Mouse (Mus musculus): ENCODE measurements around the gene Zfp81. TPM values are rescaled to one million over a fixed set of nuclear protein-coding genes. Genes with fewer than 3 reads are reported as not detected.
"Not testable (repeated sequence)": the region's sequence is repeated elsewhere in the genome, so short reads cannot be mapped to it uniquely, and the experiment has no call there.

Gene Zfp81
- 18.9 and 25.5 TPM in 2 replicates for polyA plus RNA-seq (2014; fragmentation: Nextera tagmentation; extraction: Ambion mirVana)

DNA sequence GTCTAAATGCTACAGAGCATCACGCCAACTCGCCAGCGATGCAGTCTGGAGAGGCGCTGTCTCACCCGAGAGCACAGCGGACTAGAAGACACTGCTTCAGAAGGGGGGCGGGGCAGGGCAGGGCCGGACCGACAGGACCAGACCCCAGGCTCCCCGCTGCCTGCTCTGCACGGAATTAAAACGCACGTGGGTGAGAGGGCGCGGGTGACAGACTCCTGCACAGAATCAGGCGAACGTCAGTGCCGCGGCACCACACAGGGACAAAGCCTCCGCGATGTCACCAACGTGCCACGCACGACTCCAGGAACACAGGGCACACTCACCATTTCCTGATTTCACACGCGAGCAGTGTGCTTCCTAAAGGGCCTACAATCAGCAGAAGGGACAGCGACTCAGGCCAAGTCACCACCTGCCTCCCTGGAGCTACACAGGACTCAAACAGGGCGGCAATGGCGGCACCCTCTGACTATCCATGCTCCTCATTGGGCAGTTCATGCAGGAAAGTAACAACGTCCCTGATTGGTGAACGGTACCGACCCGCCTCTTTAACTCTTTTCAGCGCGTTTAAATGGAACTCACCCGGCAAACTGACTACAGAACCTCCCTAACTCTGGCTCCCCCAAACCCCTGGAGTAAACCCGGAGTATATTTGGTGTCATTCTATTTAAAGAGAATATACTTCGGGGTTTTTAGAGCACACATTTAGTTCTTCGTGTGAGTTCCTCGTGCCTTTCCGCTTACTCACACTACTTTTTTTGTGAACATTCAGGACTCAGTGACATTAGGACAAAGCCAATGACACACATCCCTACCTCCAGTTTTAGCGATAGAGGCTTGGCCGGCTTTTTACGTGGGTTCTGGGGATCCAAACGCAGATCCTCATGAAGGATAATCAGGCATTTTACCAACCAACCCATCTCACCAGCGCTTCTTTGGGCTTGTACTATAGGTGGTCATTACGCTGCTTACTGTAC lies at the start of gene Zfp81:
Gene Zfp81 (minus strand): TSS at position 468 of the 974 bp plus-strand sequence.
- Histone ChIP-seq H3K9ac (peak within 1 kb of the TSS; percentile 71), H3K4me3 (replicated peaks; ENCODE audit: low read length) (peak within 1 kb of the TSS; percentile 61), H3K4me1 (replicated peaks; ENCODE audit: control insufficient read depth, insufficient read depth, low read length) (peaks cover 14% of the 10 kb centered on the region; the same call in 1 of the 2 replicates), H3K36me3 (replicated peaks; ENCODE audit: control insufficient read depth, insufficient read depth) (no peaks in the 10 kb centered on the region), H3K9me3 (ENCODE audit: control insufficient read depth, low read length) (no peaks in the 10 kb centered on the region), H3K27ac (peak within 1 kb of the TSS; percentile 81), H3K27me3 (ENCODE audit: control insufficient read depth, insufficient read depth, low read length) (no peaks in the 10 kb centered on the region), H3K4me2 (replicated peaks) (peak within 1 kb of the TSS; percentile 82)
- peak; percentile 100 for ATAC-seq (ENCODE audit: low FRiP score)
- peak; percentile 92 for DNase-seq (ENCODE audit: low spot score)
- 4% methylated on average over 47 of the region's 47 CpGs for WGBS

- ATAC-seq (ENCODE audit: low FRiP score), result peak; percentile 99
- Histone ChIP-seq H3K27ac (peak within 1 kb of the TSS; percentile 80), H3K9ac (peak within 1 kb of the TSS; percentile 63), H3K4me3 (replicated peaks; ENCODE audit: low read length) (peak within 1 kb of the TSS; percentile 67), H3K27me3 (ENCODE audit: control insufficient read depth, insufficient read depth, low read length) (no peaks in the 10 kb centered on the region), H3K9me3 (ENCODE audit: control insufficient read depth, low read length) (no peaks in the 10 kb centered on the region), H3K4me2 (replicated peaks) (peak within 1 kb of the TSS; percentile 71), H3K36me3 (replicated peaks; ENCODE audit: control insufficient read depth, insufficient read depth) (no peaks in the 10 kb centered on the region), H3K4me1 (replicated peaks; ENCODE audit: control insufficient read depth, insufficient read depth, low read length) (peaks cover 13% of the 10 kb centered on the region)
- under 1% methylated on average over 44 of the region's 44 CpGs for WGBS
- peak; percentile 96 for DNase-seq (ENCODE audit: low spot score)
Observed at GRCm38 (mm10) chr17:33394182-33395034, 35.7 kb upstream of the Zfp81 start, which contains the start of gene Zfp101. Zfp101 (minus strand) TSS chr17:33394641.

DNA sequence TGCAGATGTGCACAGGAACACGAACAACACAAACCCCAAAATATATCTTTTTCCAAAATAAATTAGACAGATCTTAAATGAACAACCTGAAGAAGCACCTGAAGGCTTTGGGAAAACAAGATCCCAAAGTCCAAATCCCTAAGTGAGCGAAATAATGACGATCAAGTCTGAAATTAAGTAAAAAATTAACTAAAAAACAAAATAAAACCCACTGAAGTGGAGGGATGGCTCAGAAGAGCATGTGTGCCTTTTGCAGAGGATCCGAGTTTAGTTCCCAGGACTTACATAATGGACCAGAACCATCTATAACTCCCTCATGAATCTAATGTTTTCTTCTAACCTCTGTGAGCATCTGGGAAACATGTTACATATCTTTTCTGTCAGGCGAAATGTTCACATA lies 33.6 kb upstream of the Zfp81 start:
- Histone ChIP-seq H3K4me1 (replicated peaks; ENCODE audit: control insufficient read depth, insufficient read depth, low read length) (peaks cover 13% of the 10 kb centered on the region), H3K9ac (no peak overlapping the region)

GRCm38 (mm10) chr17:33385705-33386104 lies 27.0 kb upstream of the Zfp81 start:
- Histone ChIP-seq H3K36me3 (replicated peaks; ENCODE audit: control insufficient read depth, insufficient read depth) (peaks cover 49% of the 10 kb centered on the region), H3K4me1 (replicated peaks; ENCODE audit: control insufficient read depth, insufficient read depth, low read length) (no peaks in the 10 kb centered on the region), H3K9ac (no peak overlapping the region), H3K4me2 (replicated peaks) (no peak overlapping the region), H3K9me3 (ENCODE audit: control insufficient read depth, low read length) (no peaks in the 10 kb centered on the region), H3K27ac (no peak overlapping the region), H3K4me3 (replicated peaks; ENCODE audit: low read length) (no peak overlapping the region), H3K27me3 (ENCODE audit: control insufficient read depth, insufficient read depth, low read length) (no peaks in the 10 kb centered on the region)
- no peak for DNase-seq (ENCODE audit: low spot score)
- ATAC-seq (ENCODE audit: low FRiP score), result no peak

More for the DNA sequence above, 33.6 kb upstream of the Zfp81 start:
- WGBS, result 96% methylated on average over 5 of the region's 5 CpGs
- Histone ChIP-seq H3K9me3 (ENCODE audit: control insufficient read depth, low read length) (no peaks in the 10 kb centered on the region), H3K27me3 (ENCODE audit: control insufficient read depth, insufficient read depth, low read length) (no peaks in the 10 kb centered on the region), H3K36me3 (replicated peaks; ENCODE audit: control insufficient read depth, insufficient read depth) (no peaks in the 10 kb centered on the region), H3K4me3 (replicated peaks; ENCODE audit: low read length) (no peak overlapping the region), H3K27ac (no peak overlapping the region), H3K4me2 (replicated peaks) (no peak overlapping the region)
- DNase-seq (ENCODE audit: low spot score) (no peak), ATAC-seq (ENCODE audit: low FRiP score) (no peak)

GRCm38 (mm10) chr17:33372795-33373194 lies 14.1 kb upstream of the Zfp81 start:
- H3K4me3 ChIP-seq (replicated peaks; ENCODE audit: low read length), result no peak overlapping the region
- H3K9me3 ChIP-seq (ENCODE audit: control insufficient read depth, low read length), result no peaks in the 10 kb centered on the region
- no peak overlapping the region for H3K27ac ChIP-seq
- WGBS, result 87% methylated on average over 3 of the region's 3 CpGs
- ATAC-seq (ENCODE audit: low FRiP score), result no peak
- no peak overlapping the region for H3K9ac ChIP-seq
- H3K27me3 ChIP-seq (ENCODE audit: control insufficient read depth, insufficient read depth, low read length), result no peaks in the 10 kb centered on the region
- H3K36me3 ChIP-seq (replicated peaks; ENCODE audit: control insufficient read depth, insufficient read depth), result no peaks in the 10 kb centered on the region
- no peak for DNase-seq (ENCODE audit: low spot score)
- no peak overlapping the region for H3K4me2 ChIP-seq (replicated peaks)
- H3K4me1 ChIP-seq (replicated peaks; ENCODE audit: control insufficient read depth, insufficient read depth, low read length), result no peaks in the 10 kb centered on the region

GRCm38 (mm10) chr17:33352981-33353380 lies 5.7 kb downstream of the Zfp81 start:
- DNase-seq (ENCODE audit: low spot score), result no peak
- Histone ChIP-seq H3K27me3 (ENCODE audit: control insufficient read depth, insufficient read depth, low read length) (no peaks in the 10 kb centered on the region), H3K9me3 (ENCODE audit: control insufficient read depth, low read length) (peaks cover 27% of the 10 kb centered on the region), H3K36me3 (replicated peaks; ENCODE audit: control insufficient read depth, insufficient read depth) (no peaks in the 10 kb centered on the region), H3K4me1 (replicated peaks; ENCODE audit: control insufficient read depth, insufficient read depth, low read length) (peaks cover 11% of the 10 kb centered on the region; the same call in 1 of the 2 replicates), H3K4me2 (replicated peaks) (no peak overlapping the region), H3K4me3 (replicated peaks; ENCODE audit: low read length) (no peak overlapping the region), H3K9ac (no peak overlapping the region), H3K27ac (no peak overlapping the region)
- 100% methylated on average over 1 of the region's 1 CpGs for WGBS
- no peak for ATAC-seq (ENCODE audit: low FRiP score)

DNA sequence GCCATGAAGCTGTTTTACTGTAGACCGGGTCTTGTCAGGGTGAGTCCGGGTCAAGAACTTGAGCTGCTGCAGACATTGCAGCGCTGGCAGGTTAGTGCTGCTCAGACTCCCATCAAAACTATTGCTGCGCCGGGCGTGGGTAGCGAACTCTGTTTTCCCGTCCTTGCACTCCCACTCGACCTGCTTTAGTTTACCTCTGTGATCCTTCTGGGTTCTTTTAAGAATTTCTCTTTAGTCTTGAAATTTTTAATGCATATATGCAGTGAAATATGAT lies 68.9 kb downstream of the Zfp81 start:
- not testable (repeated sequence) for H3K27me3 ChIP-seq (ENCODE audit: control insufficient read depth, insufficient read depth, low read length); H3K27ac ChIP-seq; H3K9ac ChIP-seq; DNase-seq (ENCODE audit: low spot score); H3K36me3 ChIP-seq (replicated peaks; ENCODE audit: control insufficient read depth, insufficient read depth); H3K4me3 ChIP-seq (replicated peaks; ENCODE audit: low read length); H3K9me3 ChIP-seq (ENCODE audit: control insufficient read depth, low read length); ATAC-seq (ENCODE audit: low FRiP score); H3K4me1 ChIP-seq (replicated peaks; ENCODE audit: control insufficient read depth, insufficient read depth, low read length)
- WGBS, result no CpG with 5 or more reads among the region's 9 CpGs
- peak overlapping the region; percentile 31 for H3K4me2 ChIP-seq (replicated peaks)

- ATAC-seq (ENCODE audit: low FRiP score), result peak; percentile 100
- H3K27me3 ChIP-seq (ENCODE audit: control insufficient read depth, insufficient read depth, low read length); H3K4me1 ChIP-seq (replicated peaks; ENCODE audit: control insufficient read depth, insufficient read depth, low read length); DNase-seq (ENCODE audit: low spot score); H3K36me3 ChIP-seq (replicated peaks; ENCODE audit: control insufficient read depth, insufficient read depth); H3K9ac ChIP-seq; H3K4me3 ChIP-seq (replicated peaks; ENCODE audit: low read length); H3K27ac ChIP-seq; H3K9me3 ChIP-seq (ENCODE audit: control insufficient read depth, low read length): not testable (repeated sequence)
- WGBS, result no CpG with 5 or more reads among the region's 25 CpGs
- peak within 1 kb of the TSS; percentile 31 for H3K4me2 ChIP-seq (replicated peaks)
Observed at GRCm38 (mm10) chr17:33289039-33289875, 69.4 kb downstream of the Zfp81 start, which contains the start of gene Zfp955b. Zfp955b (plus strand) TSS chr17:33289544.
